Comparison of ENCODE assay signal across 9 mouse cellular contexts in the genomic region with DNA sequence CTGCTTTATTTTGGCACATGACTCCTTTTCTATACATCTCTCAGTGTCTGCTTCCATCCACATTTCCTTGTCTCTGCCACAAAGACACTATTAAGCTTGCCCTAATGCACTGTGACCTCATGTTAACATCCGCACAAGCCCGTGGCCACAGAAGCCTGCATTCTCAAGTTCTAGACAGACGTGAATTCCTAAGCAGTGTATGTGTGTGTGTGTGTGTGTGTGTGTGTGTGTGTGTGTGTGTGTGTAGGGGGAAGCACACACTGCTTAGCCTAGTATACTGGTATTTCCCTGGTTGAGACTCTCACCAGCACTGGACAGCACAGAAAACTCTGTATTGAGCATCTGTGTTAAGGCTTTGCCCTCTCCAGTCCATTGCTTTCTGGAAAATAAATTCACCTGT.
DNase-seq lines count a peak whose midpoint lies in the region; ATAC-seq and TF ChIP-seq lines count a peak whose summit lies in the region.
"Had no signal": no experiment of that assay in that cellular context is flagged by ENCODE, and none has a peak within 500 bp of the region (broad histone marks: within the 10 kb centered on the region; RNA-seq: fewer than 3 reads in every experiment).

No protein-coding gene starts in this region.

- H3K4me2 ChIP-seq in hindbrain, embryonic 16.5 days (ENCODE audit: low read length): no peak overlapping the region
- no peak overlapping the region for H3K4me2 ChIP-seq in neural tube, embryonic 15.5 days
- no peak overlapping the region for H3K4me2 ChIP-seq in limb, embryonic 14.5 days (replicated peaks; ENCODE audit: low read depth, low read length, severe bottlenecking)

- WGBS in hindbrain, embryonic 10.5 days: 20% methylated on average over 3 of the region's 3 CpGs
- WGBS in hindbrain, embryonic 16.5 days: 15% methylated on average over 3 of the region's 3 CpGs
- WGBS in neural tube, embryonic 15.5 days: 16% methylated on average over 3 of the region's 3 CpGs
- 48% methylated on average over 3 of the region's 3 CpGs for WGBS in limb, embryonic 14.5 days

- H3K9ac ChIP-seq in hindbrain, embryonic 16.5 days (ENCODE audit: low read depth, low read length): no peak overlapping the region
- no peak overlapping the region for H3K9ac ChIP-seq in neural tube, embryonic 15.5 days (replicated peaks)
- no peak overlapping the region for H3K9ac ChIP-seq in limb, embryonic 14.5 days (ENCODE audit: low read depth, low read length, severe bottlenecking)

- no peak overlapping the region for H3K4me3 ChIP-seq in hindbrain, embryonic 10.5 days
- H3K4me3 ChIP-seq in hindbrain, embryonic 16.5 days (ENCODE audit: low read length): no peak overlapping the region
- H3K4me3 ChIP-seq in neural tube, embryonic 15.5 days (replicated peaks): no peak overlapping the region
- no peak overlapping the region for H3K4me3 ChIP-seq in limb, embryonic 14.5 days (replicated peaks; ENCODE audit: low read length)

- peaks cover 4% of the 10 kb centered on the region; the same call in 1 of the 2 replicates for H3K27me3 ChIP-seq in hindbrain, embryonic 10.5 days (ENCODE audit: insufficient read depth, poor library complexity, severe bottlenecking)
- no peaks in the 10 kb centered on the region for H3K27me3 ChIP-seq in hindbrain, embryonic 16.5 days (replicated peaks; ENCODE audit: control insufficient read depth, insufficient read depth, low read length)
- no peaks in the 10 kb centered on the region for H3K27me3 ChIP-seq in neural tube, embryonic 15.5 days (replicated peaks)
- H3K27me3 ChIP-seq in limb, embryonic 14.5 days (ENCODE audit: control insufficient read depth, insufficient read depth, low read length): no peaks in the 10 kb centered on the region

- no peaks in the 10 kb centered on the region for H3K9me3 ChIP-seq in hindbrain, embryonic 10.5 days
- no peaks in the 10 kb centered on the region for H3K9me3 ChIP-seq in hindbrain, embryonic 16.5 days (ENCODE audit: control insufficient read depth, low read length)
- no peaks in the 10 kb centered on the region for H3K9me3 ChIP-seq in neural tube, embryonic 15.5 days (replicated peaks)
- no peaks in the 10 kb centered on the region for H3K9me3 ChIP-seq in limb, embryonic 14.5 days (ENCODE audit: control insufficient read depth, low read length)

- ATAC-seq in hindbrain, embryonic 16.5 days: no peak
- ATAC-seq in neural tube, embryonic 15.5 days (ENCODE audit: low FRiP score): no peak
- ATAC-seq in limb, embryonic 14.5 days (ENCODE audit: low FRiP score, low read depth): peak; percentile 27; the same call in 1 of the 2 replicates

- no peaks in the 10 kb centered on the region for H3K36me3 ChIP-seq in hindbrain, embryonic 10.5 days
- H3K36me3 ChIP-seq in hindbrain, embryonic 16.5 days (ENCODE audit: control insufficient read depth, insufficient read depth, low read length): no peaks in the 10 kb centered on the region
- no peaks in the 10 kb centered on the region for H3K36me3 ChIP-seq in neural tube, embryonic 15.5 days
- no peaks in the 10 kb centered on the region for H3K36me3 ChIP-seq in limb, embryonic 14.5 days (ENCODE audit: control insufficient read depth, insufficient read depth, low read length)

- TF ChIP-seq POLR2A in limb, embryonic 14.5 days (IDR thresholded peaks at IDR 0.05; ENCODE audit: borderline replicate concordance, extremely low read depth, insufficient read depth, insufficient read length): no peak

- H3K4me1 ChIP-seq in hindbrain, embryonic 10.5 days (replicated peaks): peaks cover 40% of the 10 kb centered on the region
- peaks cover 9% of the 10 kb centered on the region; the same call in 1 of the 2 replicates for H3K4me1 ChIP-seq in hindbrain, embryonic 16.5 days (ENCODE audit: control insufficient read depth, insufficient read depth, low read depth, low read length)
- H3K4me1 ChIP-seq in neural tube, embryonic 15.5 days: peaks cover 12% of the 10 kb centered on the region
- H3K4me1 ChIP-seq in limb, embryonic 14.5 days (ENCODE audit: control insufficient read depth, insufficient read depth, low read length): peaks cover 19% of the 10 kb centered on the region

- peak overlapping the region; percentile 4; the same call in 1 of the 2 replicates for H3K27ac ChIP-seq in hindbrain, embryonic 10.5 days
- no peak overlapping the region for H3K27ac ChIP-seq in hindbrain, embryonic 16.5 days (ENCODE audit: low read depth, low read length)
- no peak overlapping the region for H3K27ac ChIP-seq in neural tube, embryonic 15.5 days (replicated peaks)
- H3K27ac ChIP-seq in limb, embryonic 14.5 days (replicated peaks; ENCODE audit: low read depth, low read length): no peak overlapping the region

- peak; percentile 55 for DNase-seq in hindbrain, embryonic 10.5 days (ENCODE audit: low spot score)
- DNase-seq in neural tube, embryonic 10.5 days (ENCODE audit: extremely low spot score, low spot score): peak; percentile 52
- no peak for DNase-seq in limb, embryonic 14.5 days (ENCODE audit: low spot score)
- DNase-seq in cerebellum, adult 9-11 months: no peak
- no peak for DNase-seq in frontal cortex, postnatal 36 days (ENCODE audit: low spot score in 2 of 2)
- no peak for DNase-seq in layer of hippocampus, adult 11-12 months (ENCODE audit: low spot score)
- DNase-seq: right cerebral cortex, postnatal 14 days had no signal

Comparison
In these comparisons a context has a peak if more than half of its experiments do, and no peak if none do; other contexts are left out.
1. DNase-seq: peak in hindbrain, embryonic 10.5 days (single experiment) and neural tube, embryonic 10.5 days (single experiment); none in limb, embryonic 14.5 days (single experiment), cerebellum, adult 9-11 months (single experiment), frontal cortex, postnatal 36 days (0 of 2) and layer of hippocampus, adult 11-12 months (single experiment).